Mouse (Mus musculus): ENCODE data around the gene AC131692.1. TPM values are rescaled to one million over a fixed set of nuclear protein-coding genes. Genes with fewer than 3 reads are reported as not detected.
A peak's percentile ranks its signal among the peaks of the same experiment; 100 is the strongest.

The AC131692.1 gene
- 0.15 and 0.25 TPM in 2 replicates for polyA plus RNA-seq (2012; rRNA removed)

DNA sequence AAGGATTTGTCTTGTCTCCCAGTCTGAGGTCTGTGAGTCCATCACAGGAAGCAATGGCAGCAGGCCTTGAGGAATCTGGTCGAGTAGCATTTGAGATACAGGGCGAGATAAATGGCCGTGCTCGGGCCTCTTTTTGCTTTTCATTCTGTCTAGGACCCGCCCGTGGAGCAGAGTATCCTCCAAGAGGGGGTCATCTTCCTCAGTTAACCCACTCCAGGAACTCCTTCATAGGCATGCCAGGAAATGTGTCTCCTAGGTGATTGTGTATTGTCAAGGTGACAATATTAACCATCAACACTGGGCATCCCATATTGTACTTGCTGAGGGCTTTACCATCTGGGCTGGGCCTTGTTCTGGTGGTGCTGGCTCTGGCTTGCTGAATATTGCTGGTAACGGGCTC, at the start of gene AC131692.1:
Gene AC131692.1, plus strand, starts transcription at position 301 of the 400 bp plus-strand sequence.
- no peak for TF ChIP-seq CTCF (IDR thresholded peaks at IDR 0.05; ENCODE audit: borderline replicate concordance, extremely low read depth, insufficient read depth, insufficient read length)
- TF ChIP-seq POLR2A (IDR thresholded peaks at IDR 0.05; ENCODE audit: borderline replicate concordance, extremely low read depth, insufficient read depth, insufficient read length, poor library complexity, severe bottlenecking), result no peak
- DNase-seq (ENCODE audit: low read depth), result no peak

DNA sequence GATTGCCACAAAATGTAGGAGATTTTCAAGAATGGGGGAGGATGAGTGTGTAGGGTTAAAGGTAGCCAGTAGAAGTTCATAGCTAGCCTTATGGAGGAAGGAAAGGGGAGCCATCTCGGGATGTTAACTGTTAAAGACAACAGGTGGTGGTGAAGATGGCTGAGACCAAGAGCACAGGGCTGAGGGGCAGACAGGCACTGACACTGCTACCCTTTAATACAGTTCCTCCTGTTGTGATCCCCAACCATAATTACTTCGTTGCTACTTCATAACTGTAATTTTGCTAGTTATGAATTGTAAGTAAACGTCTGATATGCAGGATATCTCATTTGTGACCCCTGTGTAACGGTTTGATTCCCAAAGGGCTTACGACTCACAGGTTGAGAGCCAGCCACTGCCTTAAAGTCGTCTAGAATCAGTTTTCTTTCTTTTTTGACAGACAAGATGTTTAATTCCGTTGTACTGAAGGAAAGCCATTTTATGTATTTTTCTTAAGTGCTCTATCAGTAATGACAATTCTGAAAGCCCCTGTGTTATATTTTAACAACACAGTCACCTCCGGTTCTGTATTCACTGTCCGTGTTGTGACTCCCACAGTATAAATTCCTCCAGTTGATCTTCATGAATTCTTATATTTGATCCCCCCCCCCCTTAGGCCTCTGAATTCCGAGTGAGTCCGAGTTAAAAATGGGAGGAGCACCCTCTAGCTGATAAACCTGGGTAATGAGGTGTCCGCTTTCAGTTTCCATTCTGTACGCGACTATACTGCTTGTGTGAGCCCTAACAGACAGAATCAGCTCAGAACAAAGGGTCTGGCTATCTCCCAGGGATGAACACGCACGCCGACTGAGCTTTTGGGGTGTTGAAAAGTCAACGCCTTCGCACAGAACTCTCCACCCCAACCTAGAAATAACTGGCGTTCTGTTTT, 48.6 kb upstream of the AC131692.1 start:
- TF ChIP-seq POLR2A (IDR thresholded peaks at IDR 0.05; ENCODE audit: borderline replicate concordance, extremely low read depth, insufficient read depth, insufficient read length, poor library complexity, severe bottlenecking) (no peak), CTCF (IDR thresholded peaks at IDR 0.05; ENCODE audit: borderline replicate concordance, extremely low read depth, insufficient read depth, insufficient read length) (no peak)
- DNase-seq (ENCODE audit: low read depth), result no peak

DNA sequence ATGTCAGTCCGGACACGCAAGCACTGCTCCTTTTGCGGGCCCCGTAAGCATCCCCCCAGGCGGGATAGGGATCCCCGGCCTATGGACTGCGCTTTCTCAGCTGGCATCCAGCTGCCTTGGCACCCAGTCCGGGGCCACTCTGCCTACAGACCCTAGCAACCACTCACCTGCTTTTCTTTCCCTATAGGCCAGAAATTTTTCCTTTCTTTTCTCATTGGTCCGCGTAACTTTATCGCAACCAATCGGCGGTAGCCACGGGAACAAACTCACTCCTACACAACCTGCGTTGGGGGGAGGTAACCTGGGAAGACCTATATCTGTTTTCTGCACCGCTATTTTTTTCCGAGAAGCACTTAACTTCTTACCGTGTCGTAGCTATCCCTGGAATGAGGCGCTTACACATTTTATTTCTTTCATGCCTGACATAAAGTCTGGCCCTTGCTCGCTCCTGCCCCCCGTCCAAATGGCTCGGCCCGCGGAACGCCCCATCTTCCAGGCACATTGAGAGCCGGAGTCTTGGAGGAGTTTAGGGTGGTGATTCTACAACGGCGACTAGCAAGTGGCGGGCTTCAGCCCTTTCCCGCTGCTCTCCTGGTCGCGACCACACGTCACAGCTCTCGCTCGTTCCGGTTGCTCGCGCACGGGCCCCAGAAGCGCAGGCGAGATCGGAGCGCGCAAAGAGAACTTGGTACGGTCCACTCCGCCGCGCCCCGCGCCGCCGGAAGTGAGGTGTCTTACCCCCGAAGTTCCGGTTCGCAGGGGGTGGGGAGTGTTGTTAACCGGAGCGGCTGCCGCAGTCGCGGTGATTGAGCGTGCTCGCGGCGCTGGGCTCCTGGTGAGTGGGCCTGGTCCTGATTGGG, 47.7 kb upstream of the AC131692.1 start, which contains the start of gene Syvn1:
Gene Syvn1, plus strand, starts transcription at position 283 of the 860 bp plus-strand sequence.
- peak; percentile 98 for DNase-seq (ENCODE audit: low read depth)
- TF ChIP-seq CTCF (IDR thresholded peaks at IDR 0.05; ENCODE audit: borderline replicate concordance, extremely low read depth, insufficient read depth, insufficient read length), result no peak
- TF ChIP-seq POLR2A (IDR thresholded peaks at IDR 0.05; ENCODE audit: borderline replicate concordance, extremely low read depth, insufficient read depth, insufficient read length, poor library complexity, severe bottlenecking), result peak; percentile 77; the same call in 1 of the 2 replicates

DNA sequence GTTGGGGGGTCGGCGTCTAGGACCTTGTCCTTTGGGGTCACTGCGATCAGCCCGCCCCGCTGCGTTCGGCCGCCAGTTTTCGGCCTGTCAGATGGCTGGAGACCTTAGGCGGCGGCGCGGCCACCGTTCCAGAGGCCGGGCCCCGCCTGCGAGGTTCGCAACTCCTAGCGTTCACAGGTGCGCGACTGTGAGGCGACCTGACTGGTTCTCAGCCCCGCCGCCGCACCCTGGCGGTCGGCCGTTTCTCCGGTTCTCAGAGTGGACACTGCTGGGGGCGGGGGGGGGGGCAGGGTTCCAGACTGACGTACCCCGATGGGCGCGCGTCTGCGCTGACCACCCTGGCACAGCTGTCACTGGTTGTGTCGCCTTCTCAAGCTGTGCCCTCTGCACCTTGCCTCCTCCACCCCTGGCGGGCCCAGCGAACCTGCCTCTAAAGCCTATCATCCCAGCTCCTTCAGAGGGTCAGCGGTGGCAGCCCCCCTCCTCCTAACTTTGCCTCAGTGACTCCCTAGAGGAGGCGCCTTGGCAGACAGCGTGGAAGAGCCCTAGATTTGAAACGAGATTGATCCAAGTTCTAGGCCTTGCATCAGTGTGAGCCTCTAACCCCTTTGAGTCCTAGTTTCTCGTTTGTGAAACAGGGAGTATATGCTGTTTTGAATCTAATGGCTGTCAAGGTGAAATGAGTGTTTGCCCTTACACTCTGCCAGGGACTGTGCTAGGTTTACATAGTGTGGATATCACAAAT, 46.9 kb upstream of the AC131692.1 start:
- DNase-seq (ENCODE audit: low read depth), result no peak
- TF ChIP-seq CTCF (IDR thresholded peaks at IDR 0.05; ENCODE audit: borderline replicate concordance, extremely low read depth, insufficient read depth, insufficient read length) (no peak), POLR2A (IDR thresholded peaks at IDR 0.05; ENCODE audit: borderline replicate concordance, extremely low read depth, insufficient read depth, insufficient read length, poor library complexity, severe bottlenecking) (no peak)

DNA sequence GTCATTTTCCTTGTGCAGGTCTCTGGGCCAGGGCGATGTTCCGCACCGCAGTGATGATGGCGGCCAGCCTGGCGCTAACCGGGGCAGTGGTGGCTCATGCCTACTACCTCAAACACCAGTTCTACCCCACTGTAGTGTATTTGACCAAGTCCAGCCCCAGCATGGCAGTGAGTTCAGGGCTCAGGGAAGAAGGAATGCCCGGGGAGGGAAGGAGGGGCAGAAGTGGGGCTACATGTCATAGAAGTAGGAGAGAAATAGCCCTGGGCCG, 46.4 kb upstream of the AC131692.1 start:
- DNase-seq (ENCODE audit: low read depth), result no peak
- TF ChIP-seq CTCF (IDR thresholded peaks at IDR 0.05; ENCODE audit: borderline replicate concordance, extremely low read depth, insufficient read depth, insufficient read length) (no peak), POLR2A (IDR thresholded peaks at IDR 0.05; ENCODE audit: borderline replicate concordance, extremely low read depth, insufficient read depth, insufficient read length, poor library complexity, severe bottlenecking) (no peak)

DNA sequence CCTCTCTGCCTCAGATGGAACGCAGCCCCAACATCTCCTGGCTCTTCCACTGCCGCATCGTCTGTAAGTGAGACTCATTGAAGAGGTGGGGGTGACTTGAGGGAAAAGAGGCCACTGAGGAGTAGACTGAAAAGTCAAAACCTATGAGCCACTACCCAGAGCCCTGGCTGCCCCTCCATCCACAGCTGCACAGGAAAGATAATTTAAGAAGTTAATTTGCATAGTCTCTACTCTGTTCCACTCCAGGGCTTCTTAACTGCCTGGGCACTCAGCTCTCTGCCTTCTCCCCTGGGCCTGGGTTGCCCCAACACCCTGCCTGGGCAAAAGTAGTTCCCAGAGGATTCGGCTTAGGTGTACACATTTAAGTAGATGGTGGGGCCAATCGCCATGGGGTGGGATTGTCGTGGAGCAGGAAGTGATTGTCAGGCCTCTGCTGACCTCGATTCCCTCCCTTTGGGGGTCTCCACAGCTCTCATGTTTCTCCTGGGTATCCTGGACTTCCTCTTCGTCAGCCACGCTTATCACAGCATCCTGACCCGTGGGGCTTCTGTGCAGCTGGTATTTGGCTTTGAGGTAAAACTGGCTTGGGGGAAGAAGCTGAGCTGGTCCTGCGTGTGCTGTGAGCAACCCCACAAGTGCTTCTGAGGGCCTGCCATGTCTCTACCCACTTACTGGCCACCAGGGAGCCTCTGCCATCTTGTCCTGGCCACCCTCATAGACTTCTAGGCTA, 45.4 kb upstream of the AC131692.1 start:
- DNase-seq (ENCODE audit: low read depth), result no peak
- TF ChIP-seq POLR2A (IDR thresholded peaks at IDR 0.05; ENCODE audit: borderline replicate concordance, extremely low read depth, insufficient read depth, insufficient read length, poor library complexity, severe bottlenecking), result no peak
- TF ChIP-seq CTCF (IDR thresholded peaks at IDR 0.05; ENCODE audit: borderline replicate concordance, extremely low read depth, insufficient read depth, insufficient read length), result no peak

DNA sequence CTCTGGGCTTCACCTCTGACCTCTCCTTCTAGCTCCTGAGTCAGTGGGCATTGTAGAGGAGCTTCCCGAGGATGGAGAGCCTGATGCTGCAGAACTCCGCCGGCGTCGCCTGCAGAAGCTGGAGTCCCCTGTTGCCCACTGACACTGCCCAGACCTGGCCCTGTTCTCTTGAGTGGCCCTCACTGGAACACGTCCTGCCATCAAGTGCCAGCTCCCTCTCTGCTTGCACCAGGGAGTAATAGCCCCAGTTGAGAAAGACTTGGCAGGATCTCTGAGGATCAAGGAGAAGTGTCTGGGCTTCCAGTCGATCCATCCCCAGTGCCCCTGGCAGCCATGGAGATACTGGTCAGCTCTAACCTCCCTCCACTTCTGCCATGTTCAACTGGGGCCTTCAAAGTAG, 41.7 kb upstream of the AC131692.1 start:
- TF ChIP-seq CTCF (IDR thresholded peaks at IDR 0.05; ENCODE audit: borderline replicate concordance, extremely low read depth, insufficient read depth, insufficient read length), result no peak
- TF ChIP-seq POLR2A (IDR thresholded peaks at IDR 0.05; ENCODE audit: borderline replicate concordance, extremely low read depth, insufficient read depth, insufficient read length, poor library complexity, severe bottlenecking), result no peak
- no peak for DNase-seq (ENCODE audit: low read depth)

DNA sequence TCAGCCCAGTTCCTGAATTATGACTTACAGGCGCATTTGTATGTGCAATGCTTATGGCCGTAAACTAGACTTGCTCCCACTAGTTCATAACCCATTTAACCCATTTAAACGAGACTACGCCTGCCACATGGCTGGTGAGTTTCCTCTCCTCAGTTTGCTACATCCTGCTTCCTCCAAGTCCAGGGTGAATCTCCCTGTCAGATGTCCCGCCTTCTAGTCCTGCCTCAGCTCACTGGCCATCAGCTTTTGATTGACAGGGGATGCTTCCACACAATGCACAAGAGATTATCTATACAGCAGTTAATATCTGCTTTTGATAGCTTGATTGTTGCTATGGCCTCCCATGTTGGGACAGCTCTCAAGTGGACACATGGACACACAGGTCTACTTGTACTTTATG, 39.9 kb upstream of the AC131692.1 start:
- TF ChIP-seq CTCF (IDR thresholded peaks at IDR 0.05; ENCODE audit: borderline replicate concordance, extremely low read depth, insufficient read depth, insufficient read length) (no peak), POLR2A (IDR thresholded peaks at IDR 0.05; ENCODE audit: borderline replicate concordance, extremely low read depth, insufficient read depth, insufficient read length, poor library complexity, severe bottlenecking) (no peak)
- no peak for DNase-seq (ENCODE audit: low read depth)

DNA sequence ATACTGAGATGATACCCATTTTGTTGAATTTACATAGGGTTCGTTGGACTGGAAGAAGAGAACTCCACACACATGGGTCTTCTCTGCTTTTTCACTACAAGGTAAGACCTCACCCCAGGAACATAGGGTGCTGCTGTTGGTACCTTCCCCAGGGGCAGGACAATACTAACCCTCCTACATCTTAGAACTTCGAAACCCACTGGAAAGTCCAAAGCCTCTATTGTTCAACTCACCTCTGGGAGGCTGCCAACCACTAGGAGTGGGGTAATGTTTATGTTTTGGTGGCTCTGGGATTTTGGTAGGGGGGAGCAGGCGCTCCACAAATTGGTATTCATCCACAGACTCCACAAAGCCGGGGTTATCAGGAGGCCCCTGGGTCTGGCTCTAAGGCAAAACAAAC, 37.5 kb upstream of the AC131692.1 start:
- TF ChIP-seq POLR2A (IDR thresholded peaks at IDR 0.05; ENCODE audit: borderline replicate concordance, extremely low read depth, insufficient read depth, insufficient read length, poor library complexity, severe bottlenecking), result no peak
- no peak for TF ChIP-seq CTCF (IDR thresholded peaks at IDR 0.05; ENCODE audit: borderline replicate concordance, extremely low read depth, insufficient read depth, insufficient read length)
- no peak for DNase-seq (ENCODE audit: low read depth)

DNA sequence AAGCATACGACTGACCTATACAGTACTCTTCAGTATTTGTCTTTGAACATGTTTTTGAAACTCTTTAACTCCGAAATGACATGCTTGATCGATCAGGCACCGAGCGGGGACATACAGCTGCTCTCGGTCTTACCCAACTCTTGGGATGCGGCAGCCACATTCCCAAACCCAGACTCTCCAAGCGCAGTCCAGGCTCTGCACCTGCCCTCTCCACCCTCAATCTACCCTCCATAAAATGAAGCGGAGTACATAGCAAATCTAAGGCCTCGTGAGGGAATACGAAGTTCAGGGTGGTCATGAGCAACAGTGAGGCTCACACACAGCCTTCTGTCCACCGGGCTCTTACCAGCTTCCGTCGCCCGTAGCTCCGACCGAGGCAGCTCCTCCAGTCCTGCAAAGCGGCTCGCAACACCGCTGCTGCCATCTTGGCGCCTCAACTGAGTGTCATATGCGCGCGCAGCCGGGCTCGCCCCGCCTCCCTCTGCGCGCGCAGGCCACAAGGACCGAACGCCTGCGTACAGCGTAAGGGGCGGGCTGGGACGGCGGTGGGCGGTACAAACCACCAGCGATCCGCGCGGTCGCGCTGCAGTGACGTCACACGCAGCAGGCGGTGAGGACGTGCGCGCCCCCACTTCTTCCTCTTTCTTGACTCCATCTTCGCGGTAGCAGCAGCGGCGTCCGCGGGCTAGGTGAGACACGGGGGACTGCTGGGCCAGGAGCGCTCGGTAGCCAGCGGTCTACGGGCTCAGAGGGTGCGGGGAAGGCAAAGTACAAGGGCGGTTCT, 36.7 kb upstream of the AC131692.1 start, which contains the start of the genes Mrpl49 and Fau:
Gene Mrpl49, minus strand, starts transcription at position 473 of the 784 bp plus-strand sequence.
Gene Fau, plus strand, starts transcription at position 532 of the 784 bp plus-strand sequence.
- TF ChIP-seq POLR2A (IDR thresholded peaks at IDR 0.05; ENCODE audit: borderline replicate concordance, extremely low read depth, insufficient read depth, insufficient read length, poor library complexity, severe bottlenecking), result peak; percentile 79; the same call in 1 of the 2 replicates
- no peak for TF ChIP-seq CTCF (IDR thresholded peaks at IDR 0.05; ENCODE audit: borderline replicate concordance, extremely low read depth, insufficient read depth, insufficient read length)
- DNase-seq (ENCODE audit: low read depth), result peak; percentile 99

All from brain, embryonic 14.5 days (tissue).